Mouse (Mus musculus) thymus, adult 2 months (tissue): ENCODE data around the gene Bpifb4.

Experiments
- CTCF ChIP-seq: fragments of 200-500 bp; IDR thresholded peaks from 2 replicates; pipeline ENCODE4 v1.5.1; 2012; ENCODE audit warnings: mild to moderate bottlenecking, control low read depth, low read length, moderate library complexity, borderline replicate concordance; ENCODE audit not compliant: control insufficient read depth, poor library complexity, insufficient read depth; ENCODE audit errors: extremely low read depth
- POLR2A ChIP-seq: fragments of 200-500 bp; IDR thresholded peaks from 2 replicates; pipeline ENCODE4 v1.6.1; 2012; ENCODE audit warnings: mild to moderate bottlenecking, low read length, control low read depth, moderate library complexity; ENCODE audit not compliant: control insufficient read depth, poor library complexity, insufficient read depth; ENCODE audit errors: extremely low read depth

DNA sequence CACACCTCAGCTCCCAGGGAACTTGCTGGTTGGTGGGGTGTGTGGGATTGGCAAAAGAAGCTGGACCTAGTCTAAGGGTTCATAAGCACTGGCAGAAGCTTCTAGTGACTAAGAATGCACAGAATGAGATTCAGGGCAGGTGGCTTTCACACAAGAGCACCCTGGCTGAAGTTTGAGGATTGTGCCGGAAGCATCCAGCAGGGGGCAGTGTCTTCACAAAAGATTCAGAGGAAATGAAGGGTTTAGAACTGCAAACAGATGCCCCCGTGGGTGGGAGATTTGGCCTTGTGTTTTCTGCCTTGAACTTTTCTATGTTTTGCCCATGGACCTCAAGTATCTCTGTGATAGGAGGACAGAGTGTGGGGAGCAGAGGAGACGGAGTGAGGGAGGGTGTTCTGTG, 5.5 kb downstream of the Bpifb4 start:
- no peak; the same call in 1 of the 2 replicates for TF ChIP-seq CTCF
- no peak for TF ChIP-seq POLR2A
